Mouse (Mus musculus) T-helper 17 cell (primary cell): ENCODE measurements around the gene Abhd12b.

Source experiments
- in situ Hi-C, 2 experiments: fragments of 300-600 bp; cut with MboI, MseI; formaldehyde crosslinking; loops; 1 replicate in 1 of 2; 2 replicates in 1 of 2; pipeline ENCODE4 v1.15.1; 2025; ENCODE audit warnings: high pct_unique_total_duplicates in 2 of 2

Abhd12b gene

DNA sequence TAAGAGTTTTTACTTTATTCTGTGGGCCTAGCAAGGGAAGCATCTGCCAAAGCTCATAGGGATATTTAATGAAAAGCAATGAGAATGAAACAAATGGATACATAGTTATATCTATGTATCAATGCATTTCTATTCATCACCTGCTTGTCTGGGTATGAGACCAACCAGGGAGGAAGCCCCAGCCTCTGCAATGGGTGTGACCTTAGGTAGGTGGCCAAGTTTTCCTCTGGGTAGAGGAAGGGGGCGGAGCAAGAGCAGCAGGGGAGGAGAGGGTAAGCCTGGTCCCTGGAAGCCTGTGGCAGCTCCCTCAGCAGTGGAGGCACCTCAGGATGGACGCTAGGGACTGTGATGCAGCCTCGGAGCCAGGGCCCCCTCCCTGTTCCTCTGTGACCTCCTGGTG lies at the start of gene Abhd12b:
Gene Abhd12b (plus strand): TSS at position 301 of the 400 bp plus-strand sequence.
- in situ Hi-C loops: no loop called here

- in situ Hi-C loops: no loop called here
Observed at GRCm38 (mm10) chr12:70104199-70104598, 49.7 kb upstream of the Abhd12b start.

- in situ Hi-C loops: loop anchor here in 1 of 2 experiments (5.0 kb wide), 1 partner anchor 37 kb away; no protein-coding TSS in a partner anchor
Observed at GRCm38 (mm10) chr12:70104776-70105420, 49.0 kb upstream of the Abhd12b start.

DNA sequence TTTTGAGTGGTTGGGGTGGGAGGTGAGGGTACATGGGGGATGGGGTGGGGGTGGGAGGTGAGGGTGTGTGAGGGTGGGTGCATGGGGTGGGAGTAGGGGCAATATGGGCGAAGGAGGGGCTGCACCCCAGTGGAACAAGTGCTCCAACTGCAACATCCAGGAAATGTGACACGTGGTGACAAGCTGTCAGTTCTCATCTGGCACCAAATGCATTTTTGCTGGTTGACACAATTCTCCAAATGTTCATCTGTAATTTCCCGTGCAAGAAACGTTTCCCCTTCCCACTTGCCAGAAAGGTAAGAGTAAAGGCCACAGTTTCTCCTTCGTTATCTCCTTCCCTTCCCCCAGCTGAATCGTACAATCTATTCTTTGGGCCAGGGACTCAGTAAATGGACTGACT lies 48.1 kb upstream of the Abhd12b start:
- in situ Hi-C loops: loop anchor here in 1 of 2 experiments (5.0 kb wide), 1 partner anchor 36 kb away; no protein-coding TSS in a partner anchor

GRCm38 (mm10) chr12:70106508-70106907 lies 47.4 kb upstream of the Abhd12b start:
- in situ Hi-C loops: loop anchor here in 1 of 2 experiments (5.0 kb wide), 1 partner anchor 36 kb away; no protein-coding TSS in a partner anchor

DNA sequence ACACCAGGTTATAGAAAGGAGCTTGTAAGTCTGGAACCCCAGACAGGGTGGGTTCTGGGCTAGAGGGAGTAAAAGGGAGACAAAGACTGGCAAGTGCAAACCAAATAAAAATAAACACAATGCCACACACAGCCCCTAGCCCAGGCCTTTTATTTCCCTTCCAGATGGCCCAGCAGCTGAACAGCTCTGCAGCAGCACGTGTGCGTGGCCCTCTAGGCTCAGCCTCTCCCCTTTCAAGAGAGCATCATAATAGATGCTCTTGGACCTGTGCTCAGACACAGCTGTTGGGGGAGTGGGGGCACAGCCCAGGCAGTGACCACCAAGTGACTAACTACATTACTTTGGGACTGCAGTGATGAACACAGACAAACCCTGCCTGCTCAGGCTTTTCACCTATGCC lies 45.8 kb upstream of the Abhd12b start:
- in situ Hi-C loops: loop anchor here in 1 of 2 experiments (5.0 kb wide), 1 partner anchor 34 kb away; no protein-coding TSS in a partner anchor

DNA sequence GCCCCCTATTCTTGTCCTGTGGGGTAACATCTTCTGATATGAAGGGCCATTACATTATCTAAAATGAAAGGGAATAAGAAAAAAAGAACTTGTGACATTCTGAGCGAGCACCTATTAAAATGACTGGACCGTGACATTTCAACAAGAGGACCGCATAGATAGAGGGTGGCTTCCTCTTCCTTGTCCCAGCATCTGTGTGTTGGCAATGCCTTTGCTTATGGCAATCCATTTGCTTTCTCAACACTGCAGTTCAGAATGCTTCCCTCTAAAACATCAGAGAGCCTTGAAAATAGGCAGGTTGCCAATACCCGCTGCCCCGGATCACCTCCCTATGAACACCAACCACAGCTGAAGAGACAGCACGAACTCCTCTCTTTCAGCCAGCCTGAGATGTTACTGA lies 44.0 kb upstream of the Abhd12b start:
- in situ Hi-C loops: loop anchor here in 1 of 2 experiments (5.0 kb wide), 1 partner anchor 32 kb away; no protein-coding TSS in a partner anchor

GRCm38 (mm10) chr12:70110375-70111116 lies 43.4 kb upstream of the Abhd12b start:
- in situ Hi-C loops: no loop called here

DNA sequence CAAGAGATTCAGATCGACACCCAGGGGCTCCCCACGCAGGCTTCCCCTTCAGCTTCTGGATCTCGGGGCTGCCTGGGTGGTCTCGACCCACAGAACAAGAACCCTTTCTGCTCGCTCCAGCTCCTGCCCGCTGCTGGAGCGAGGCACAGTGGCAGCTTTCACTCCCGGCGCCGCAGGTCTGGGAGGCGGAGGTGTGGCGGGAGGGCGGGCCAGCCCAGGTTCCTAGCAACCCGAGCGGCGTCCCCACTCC lies 42.9 kb upstream of the Abhd12b start:
- in situ Hi-C loops: no loop called here

DNA sequence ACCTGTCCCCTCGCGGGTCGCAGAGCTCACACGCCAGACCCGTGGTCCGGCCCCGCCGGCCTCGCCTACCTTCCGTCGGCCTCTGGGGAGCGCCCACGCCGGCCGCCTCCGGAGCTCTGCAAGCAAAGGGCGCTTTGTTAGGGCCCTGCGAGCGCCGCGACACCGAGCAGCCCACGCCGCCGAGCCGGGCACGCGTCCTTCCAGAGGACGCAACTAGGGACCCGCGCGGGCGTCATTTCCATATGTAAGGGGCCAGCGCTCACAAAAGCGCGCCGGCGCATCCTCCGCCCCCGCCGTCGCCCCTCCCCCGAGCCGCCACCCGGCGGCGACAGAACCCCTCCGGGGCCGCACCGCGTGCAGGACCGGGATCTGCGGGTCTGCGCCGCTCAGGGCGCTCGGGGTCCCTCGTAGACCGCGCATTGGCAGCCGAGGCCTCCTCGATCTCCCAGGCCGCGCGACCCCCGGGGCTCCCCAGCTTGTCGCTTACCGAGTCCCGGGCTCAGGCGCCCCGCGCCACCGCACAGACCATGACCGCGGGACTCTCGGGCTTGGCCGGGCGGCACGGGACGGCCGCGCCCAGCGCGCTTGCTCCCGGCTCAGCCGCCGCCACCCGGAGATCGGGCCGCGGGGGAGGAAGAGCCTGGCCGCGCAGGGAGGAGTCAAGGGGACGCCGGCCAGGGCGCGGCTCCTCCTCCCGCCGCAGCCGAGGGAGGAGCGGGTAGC lies 42.4 kb upstream of the Abhd12b start:
- in situ Hi-C loops: no loop called here

DNA sequence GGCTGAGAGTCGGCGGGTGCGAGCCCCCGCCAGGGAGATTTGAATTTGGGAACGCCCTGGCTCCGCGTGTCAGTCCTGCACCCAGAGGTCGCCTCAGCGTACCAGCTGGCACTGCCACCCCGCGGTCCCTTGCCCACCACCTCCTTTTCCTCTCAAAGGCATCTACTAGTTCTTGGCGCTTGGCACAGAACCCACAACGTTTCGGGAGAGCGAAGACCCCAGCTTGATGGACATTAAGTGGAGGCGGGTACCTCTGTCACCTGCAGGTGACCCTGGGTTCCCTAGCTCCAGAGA lies 41.9 kb upstream of the Abhd12b start:
- in situ Hi-C loops: no loop called here

- in situ Hi-C loops: no loop called here
Observed at GRCm38 (mm10) chr12:70113351-70113750, 40.6 kb upstream of the Abhd12b start, which contains the start of gene Nin. Gene Nin (minus strand): TSS chr12:70113717.

DNA sequence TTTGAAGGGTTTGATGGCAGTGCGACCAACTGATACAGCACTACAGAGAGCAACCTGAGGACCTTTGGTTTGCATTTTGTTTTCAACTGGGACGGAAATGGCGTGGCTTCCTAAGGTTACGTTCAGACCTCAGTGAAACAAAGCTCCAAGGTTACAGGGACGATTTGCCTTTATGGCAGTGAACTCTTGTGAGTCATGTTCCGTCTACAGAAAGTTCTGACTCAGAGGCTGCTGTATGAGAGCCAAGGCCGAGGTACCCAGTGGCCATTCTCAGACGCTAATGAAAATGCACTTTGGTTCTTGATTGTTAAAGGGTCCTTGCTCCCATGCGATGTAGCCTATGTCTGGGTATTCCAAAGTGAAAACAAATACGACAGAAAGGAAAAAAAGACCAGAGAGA lies 36.8 kb upstream of the Abhd12b start:
- in situ Hi-C loops: no loop called here

GRCm38 (mm10) chr12:70118721-70119345 lies 35.1 kb upstream of the Abhd12b start:
- in situ Hi-C loops: no loop called here

- in situ Hi-C loops: no loop called here
Observed at GRCm38 (mm10) chr12:70119552-70119951, 34.4 kb upstream of the Abhd12b start.

DNA sequence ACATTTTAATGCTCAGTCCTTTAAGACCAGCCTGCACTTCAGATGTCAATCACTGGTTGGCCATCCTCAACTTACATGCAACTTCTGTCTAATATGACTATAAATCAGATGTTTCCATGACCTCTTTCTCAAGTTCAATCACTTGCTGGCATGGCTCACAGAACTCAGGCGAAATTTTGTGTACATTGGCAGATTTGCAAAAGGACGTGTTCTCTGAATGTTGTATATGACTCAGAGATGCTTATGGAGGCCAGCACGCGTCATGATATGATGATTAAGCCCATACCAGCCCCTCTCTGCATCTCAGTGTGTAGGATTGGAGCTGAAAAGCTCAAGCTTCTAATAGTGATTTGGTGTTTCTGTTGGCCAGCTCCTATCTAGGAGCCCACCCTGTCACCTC lies 27.3 kb upstream of the Abhd12b start:
- in situ Hi-C loops: no loop called here

GRCm38 (mm10) chr12:70129105-70129504 lies 24.8 kb upstream of the Abhd12b start:
- in situ Hi-C loops: no loop called here

DNA sequence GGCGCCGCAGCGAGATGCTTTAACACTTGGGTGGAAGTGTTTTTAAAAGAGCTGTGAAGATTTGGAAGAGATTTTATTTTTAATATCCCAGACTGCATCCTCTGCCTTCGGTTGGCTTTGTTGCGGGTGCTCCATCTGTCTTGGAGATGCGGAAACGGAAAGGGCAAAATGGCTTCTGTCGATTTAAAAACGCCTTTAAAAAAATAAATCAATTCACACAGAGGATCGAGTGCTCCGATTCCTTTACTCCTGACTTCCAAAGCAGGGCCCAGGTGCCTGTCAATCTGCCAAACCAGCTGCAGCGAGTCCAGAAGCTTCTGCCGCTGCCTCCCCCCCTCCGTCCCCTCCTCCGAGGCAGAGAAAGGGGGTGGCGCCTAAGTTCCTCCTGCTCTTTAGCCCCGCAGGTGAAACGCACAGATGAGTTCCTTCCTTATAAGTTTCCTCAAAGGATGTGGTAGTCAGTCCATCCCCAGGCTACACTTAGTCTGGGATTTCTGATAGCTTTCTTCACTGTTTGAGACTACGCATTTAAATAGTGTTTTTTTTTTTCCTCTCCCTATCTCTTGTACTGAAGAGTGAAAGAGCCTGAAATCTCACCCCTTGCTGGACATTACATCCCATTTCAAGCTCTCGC lies 22.8 kb upstream of the Abhd12b start:
- in situ Hi-C loops: no loop called here

DNA sequence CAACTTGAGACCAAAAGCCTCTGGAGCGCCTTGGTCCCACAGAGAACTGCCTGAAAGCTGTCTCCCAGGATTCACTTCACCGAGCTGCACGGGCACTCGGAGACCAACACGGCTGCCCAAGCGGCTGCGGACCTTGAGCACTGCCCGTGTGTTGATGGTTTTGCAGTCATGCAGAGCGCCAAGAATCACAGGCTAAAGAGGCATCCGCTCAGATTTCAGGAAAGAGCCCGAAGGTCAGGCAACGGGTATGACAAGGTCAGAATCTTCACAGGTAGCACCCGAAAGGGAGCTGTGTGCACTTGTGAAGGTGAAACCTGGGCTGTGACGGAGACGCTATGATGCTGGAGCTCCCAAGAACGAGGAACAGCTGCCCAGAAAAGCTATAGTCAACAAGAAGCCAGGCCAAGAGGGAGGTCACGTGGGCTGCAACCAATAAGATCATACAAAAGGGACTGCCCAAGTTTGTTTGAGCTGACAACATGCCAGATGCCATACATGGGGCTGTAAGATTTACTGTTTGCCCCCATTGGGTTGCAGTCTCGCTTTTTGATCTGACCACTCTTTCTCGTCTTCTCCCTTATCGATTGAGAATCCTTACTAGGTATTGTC lies 19.2 kb upstream of the Abhd12b start:
- in situ Hi-C loops: no loop called here

DNA sequence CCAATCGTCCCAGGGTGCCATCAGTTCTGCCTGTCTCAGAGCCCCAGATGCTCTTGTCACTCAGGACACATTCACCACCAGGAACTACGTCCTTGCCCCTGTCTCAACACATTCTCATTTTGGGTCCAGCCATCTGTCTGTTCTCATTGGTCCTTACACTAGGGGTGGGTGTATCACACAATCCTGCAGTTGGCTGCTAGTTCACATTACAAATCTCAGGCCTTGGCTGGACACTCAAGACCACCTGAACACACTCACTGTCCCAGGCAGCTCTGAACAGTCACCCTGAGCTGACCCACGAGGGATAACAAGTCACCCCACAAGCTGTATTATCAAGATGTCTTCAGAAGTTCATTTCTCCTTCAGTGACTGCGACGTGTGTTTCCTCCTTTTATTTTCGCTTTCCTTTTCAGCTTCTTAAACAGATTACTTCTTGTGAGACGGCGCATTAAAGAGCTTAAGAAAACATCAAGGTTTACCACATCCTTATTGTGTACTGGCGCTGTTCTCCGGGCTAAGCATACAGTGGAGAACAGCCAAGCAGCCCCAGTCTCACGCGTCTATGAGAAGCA lies 17.7 kb upstream of the Abhd12b start:
- in situ Hi-C loops: no loop called here

DNA sequence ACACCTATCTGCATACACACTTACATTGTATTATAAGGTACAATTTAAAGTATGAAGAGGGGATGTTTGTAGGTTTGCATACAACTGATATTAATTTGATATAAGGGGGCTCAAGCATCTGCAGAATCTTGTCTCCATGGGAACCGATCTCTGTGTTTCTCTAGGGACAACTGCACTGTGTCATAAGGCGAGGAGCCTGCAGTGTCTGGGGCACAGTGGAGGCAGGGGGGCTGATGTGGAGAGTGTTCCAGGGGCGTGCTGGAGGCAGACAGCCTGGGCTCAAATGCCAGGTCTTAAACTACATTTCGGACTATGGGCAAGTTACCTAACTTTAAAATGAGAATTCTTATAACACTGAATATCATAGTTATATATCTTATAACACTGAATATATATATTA lies 16.8 kb upstream of the Abhd12b start:
- in situ Hi-C loops: no loop called here
